Comparison of ENCODE assay signal across 21 mouse cellular contexts in the genomic region with DNA sequence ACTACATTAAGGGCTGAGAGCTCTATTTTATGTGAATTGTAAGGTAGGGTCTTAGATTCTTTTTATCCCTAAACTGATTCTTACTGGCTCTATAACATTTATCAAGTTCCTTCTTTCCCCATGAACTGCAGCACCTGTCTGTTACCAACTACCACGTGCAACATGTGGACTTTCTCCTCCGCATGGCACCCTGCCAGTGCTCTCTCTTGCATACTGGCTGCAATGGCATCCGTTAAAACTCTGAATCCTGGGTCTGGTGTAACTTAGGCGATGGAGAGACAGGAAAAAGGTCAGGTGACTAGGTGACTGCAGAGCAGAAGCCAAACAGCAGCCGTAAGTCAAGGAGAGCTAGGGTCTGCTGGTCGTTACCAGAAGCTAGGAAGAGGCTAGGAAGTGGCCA. TPM values are rescaled to one million over a fixed set of nuclear protein-coding genes. Genes with fewer than 3 reads are reported as not detected.
A peak's percentile ranks its signal among the peaks of the same experiment; 100 is the strongest.
DNase-seq lines count a peak whose midpoint lies in the region; ATAC-seq lines count a peak whose summit lies in the region.
"Had no signal": no experiment of that assay in that cellular context is flagged by ENCODE, and none has a peak within 500 bp of the region (broad histone marks: within the 10 kb centered on the region; RNA-seq: fewer than 3 reads in every experiment).

No protein-coding gene starts in this region.

- H3K27ac ChIP-seq in kidney, embryonic 16.5 days (ENCODE audit: low read length): no peak overlapping the region
- H3K27ac ChIP-seq: embryonic facial prominence, embryonic 12.5 days; forebrain, embryonic 15.5 days; heart, embryonic 10.5 days; hindbrain, embryonic 13.5 days; hindbrain, postnatal 0 days had no signal

- no peaks in the 10 kb centered on the region for H3K9me3 ChIP-seq in kidney, embryonic 16.5 days (ENCODE audit: low read length)
- H3K9me3 ChIP-seq: embryonic facial prominence, embryonic 12.5 days; forebrain, embryonic 15.5 days; heart, embryonic 10.5 days; hindbrain, embryonic 13.5 days had no signal

- H3K4me1 ChIP-seq in kidney, embryonic 16.5 days (ENCODE audit: insufficient read depth, low read length): no peaks in the 10 kb centered on the region
- H3K4me1 ChIP-seq: embryonic facial prominence, embryonic 12.5 days; forebrain, embryonic 15.5 days; heart, embryonic 10.5 days; hindbrain, embryonic 13.5 days had no signal

- WGBS in kidney, embryonic 16.5 days: 47% methylated on average over 6 of the region's 6 CpGs

- H3K4me2 ChIP-seq in kidney, embryonic 16.5 days (replicated peaks; ENCODE audit: low read depth, low read length): no peak overlapping the region
- H3K4me2 ChIP-seq: embryonic facial prominence, embryonic 12.5 days; forebrain, embryonic 15.5 days; hindbrain, embryonic 13.5 days had no signal

- no peaks in the 10 kb centered on the region for H3K36me3 ChIP-seq in kidney, embryonic 16.5 days (ENCODE audit: insufficient read depth, low read length)

- H3K27me3 ChIP-seq in kidney, embryonic 16.5 days (ENCODE audit: insufficient read depth, low read length): no peaks in the 10 kb centered on the region
- H3K27me3 ChIP-seq: CH12.LX; embryonic facial prominence, embryonic 12.5 days; forebrain, embryonic 15.5 days; hindbrain, embryonic 13.5 days; Patski had no signal

- H3K9ac ChIP-seq in kidney, embryonic 16.5 days (replicated peaks; ENCODE audit: low read length): no peak overlapping the region
- H3K9ac ChIP-seq: embryonic facial prominence, embryonic 12.5 days; forebrain, embryonic 15.5 days; hindbrain, embryonic 13.5 days had no signal

- no peak for ATAC-seq in kidney, embryonic 16.5 days (ENCODE audit: low FRiP score, low TSS enrichment)
- ATAC-seq: activated CD4-positive, CD25-positive, alpha-beta regulatory T cell, adult 4 months; forebrain, embryonic 15.5 days; hindbrain, postnatal 0 days; Patski had no signal

- intact Hi-C loops in heart, postnatal 14 days (cut with DNase I): no loop called here

- peak; percentile 80 for DNase-seq in heart, adult 11 months
- DNase-seq in heart, postnatal 14 days: no peak
- DNase-seq in kidney, adult 8-10 months: peak; percentile 52 to 79
- peak; percentile 76 for DNase-seq in kidney, adult 9 months
- DNase-seq in kidney, postnatal 25 days: peak; percentile 45 to 55
- DNase-seq in adrenal gland, adult 8-10 months: no peak
- no peak for DNase-seq in urinary bladder, postnatal 14 days (ENCODE audit: low spot score)
- DNase-seq: adrenal gland, postnatal 14 days; cerebellum, adult 8-10 months; gastrocnemius, postnatal 36 days; heart, adult 18-20 months; heart, postnatal 10 days had no signal

- H3K4me3 ChIP-seq in kidney, embryonic 16.5 days (ENCODE audit: low read length): no peak overlapping the region
- H3K4me3 ChIP-seq: embryonic facial prominence, embryonic 12.5 days; forebrain, embryonic 15.5 days; heart, embryonic 10.5 days; hindbrain, embryonic 13.5 days had no signal

RNA-seq across cellular contexts. Expression of a gene that starts 43.4 kb away (rescaled TPM):
- total RNA-seq in heart, postnatal 14 days (2021): 1 to 10 TPM; 3.4 to 3.9 TPM
- 3.6 and 4.2 TPM in 2 replicates for polyA plus RNA-seq in kidney, embryonic 16.5 days (2015; fragmentation: Nextera tagmentation; extraction: Ambion mirVana)
- 10 to 100 TPM in 2 of 4 experiments, 1 to 10 TPM in 2; 6.2 to 16.7 (median 11.0) TPM for total RNA-seq in adrenal gland, adult 8-10 months (2022)

RNA-seq across cellular contexts. Expression of a gene that starts 47.0 kb away (rescaled TPM):
- total RNA-seq in heart, postnatal 14 days (2021): 10 to 100 TPM; 27.2 to 28.2 TPM
- polyA plus RNA-seq in kidney, embryonic 16.5 days (2015; fragmentation: Nextera tagmentation; extraction: Ambion mirVana): 27.2 and 30.8 TPM in 2 replicates
- total RNA-seq in adrenal gland, adult 8-10 months (2022): 10 to 100 TPM; 49.0 to 61.9 (median 53.7) TPM

Comparison
In these comparisons a context has a peak if more than half of its experiments do, and no peak if none do; other contexts are left out.
1. DNase-seq: peak in heart, adult 11 months (single experiment), kidney, adult 8-10 months (2 of 2), kidney, adult 9 months (single experiment) and kidney, postnatal 25 days (2 of 2); none in heart, postnatal 14 days (0 of 2), adrenal gland, adult 8-10 months (single experiment) and urinary bladder, postnatal 14 days (single experiment).